ENCODE assay signal across 22 mouse cellular contexts in the genomic region with DNA sequence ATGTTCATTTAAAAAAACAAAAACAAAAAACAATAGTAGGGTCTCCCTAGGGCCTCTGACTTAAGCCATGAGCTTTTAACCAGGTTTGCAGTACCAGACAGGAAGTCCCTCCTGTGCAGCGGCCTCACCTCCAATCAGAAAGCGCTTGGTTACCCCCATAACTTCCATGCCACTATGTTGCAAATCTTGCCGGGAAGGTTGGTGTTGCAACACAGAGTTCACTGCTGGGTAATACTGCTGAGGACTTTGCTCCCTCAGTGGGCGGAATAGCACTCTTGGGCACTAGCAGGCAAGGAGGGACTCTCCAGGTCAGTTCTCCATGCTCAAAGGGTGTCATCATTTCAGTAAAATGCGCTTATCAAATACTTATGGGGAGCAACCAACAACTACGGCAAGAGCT. TPM values are rescaled to one million over a fixed set of nuclear protein-coding genes. Genes with fewer than 3 reads are reported as not detected.
A peak's percentile ranks its signal among the peaks of the same experiment; 100 is the strongest.
DNase-seq lines count a peak whose midpoint lies in the region; ATAC-seq and TF ChIP-seq lines count a peak whose summit lies in the region.
"Had no signal": no experiment of that assay in that cellular context is flagged by ENCODE, and none has a peak within 500 bp of the region (broad histone marks: within the 10 kb centered on the region; RNA-seq: fewer than 3 reads in every experiment).

No protein-coding gene starts in this region.

- peak overlapping the region; percentile 25; the same call in 1 of the 2 replicates for H3K27ac ChIP-seq in liver, adult 2 months (replicated peaks; ENCODE audit: insufficient read depth, low read depth, low read length)
- H3K27ac ChIP-seq in liver, embryonic 12.5 days: no peak overlapping the region
- H3K27ac ChIP-seq: embryonic facial prominence, embryonic 12.5 days; forebrain, embryonic 13.5 days; midbrain, embryonic 13.5 days; neural tube, embryonic 12.5 days; stomach, postnatal 0 days had no signal

- DNase-seq in kidney, adult 11 months: peak; percentile 36
- no peak for DNase-seq in kidney, postnatal 14 days
- DNase-seq in liver, adult 2 months (ENCODE audit: extremely low read depth, low read depth, low spot score): peak; percentile 97
- DNase-seq in kidney, postnatal 36 days: peak; percentile 39 to 47
- DNase-seq in left cerebral cortex, adult 8-10 months (ENCODE audit: low spot score in 2 of 2): no peak
- DNase-seq in urinary bladder, postnatal 10 days (ENCODE audit: low spot score): no peak
- DNase-seq: adrenal gland, adult 2 months; cerebellum, adult 2 months; gastrocnemius, postnatal 14 days; heart, postnatal 4 days; right cerebral cortex, adult 18-20 months; thymus, postnatal 14 days had no signal

- TF ChIP-seq CTCF in liver, adult 2 months (IDR thresholded peaks at IDR 0.05; ENCODE audit: low read depth, low read length): no peak

- H3K36me3 ChIP-seq in liver, adult 2 months (ENCODE audit: control insufficient read depth, insufficient read depth, low read length): no peaks in the 10 kb centered on the region
- no peaks in the 10 kb centered on the region for H3K36me3 ChIP-seq in liver, embryonic 12.5 days
- H3K36me3 ChIP-seq: embryonic facial prominence, embryonic 12.5 days; midbrain, embryonic 13.5 days; neural tube, embryonic 12.5 days had no signal

- no peak for TF ChIP-seq POLR2A in liver, adult 2 months (IDR thresholded peaks at IDR 0.05; ENCODE audit: extremely low read depth, insufficient read depth, low read length)

- WGBS in liver, adult 2 months: 23% methylated on average over 6 of the region's 6 CpGs
- 78% methylated on average over 6 of the region's 6 CpGs for WGBS in liver, embryonic 12.5 days (ENCODE audit: insufficient replicate concordance)

- no peak overlapping the region for H3K9ac ChIP-seq in liver, adult 2 months (ENCODE audit: low read depth, low read length)
- H3K9ac ChIP-seq in liver, embryonic 12.5 days: no peak overlapping the region
- H3K9ac ChIP-seq: embryonic facial prominence, embryonic 12.5 days; forebrain, embryonic 13.5 days; midbrain, embryonic 13.5 days; neural tube, embryonic 12.5 days had no signal

- no peaks in the 10 kb centered on the region for H3K9me3 ChIP-seq in liver, embryonic 12.5 days (replicated peaks)
- H3K9me3 ChIP-seq: embryonic facial prominence, embryonic 12.5 days; forebrain, embryonic 13.5 days; midbrain, embryonic 13.5 days; neural tube, embryonic 12.5 days had no signal

- no peaks in the 10 kb centered on the region for H3K79me2 ChIP-seq in liver, adult 2 months (ENCODE audit: control insufficient read depth, insufficient read depth, low read length)

- no peak overlapping the region for H3K4me3 ChIP-seq in liver, adult 2 months (ENCODE audit: insufficient read depth, low read depth, low read length)
- H3K4me3 ChIP-seq in liver, embryonic 12.5 days: no peak overlapping the region
- H3K4me3 ChIP-seq: embryonic facial prominence, embryonic 12.5 days; erythroblast, embryonic 14.5 days; forebrain, embryonic 13.5 days; midbrain, embryonic 13.5 days; neural tube, embryonic 12.5 days had no signal

- H3K27me3 ChIP-seq in liver, adult 2 months (ENCODE audit: control insufficient read depth, insufficient read depth, low read length): no peaks in the 10 kb centered on the region
- H3K27me3 ChIP-seq in liver, embryonic 12.5 days (replicated peaks): no peaks in the 10 kb centered on the region
- H3K27me3 ChIP-seq: embryonic facial prominence, embryonic 12.5 days; forebrain, embryonic 13.5 days; midbrain, embryonic 13.5 days; neural tube, embryonic 12.5 days had no signal

- no peak for ATAC-seq in liver, embryonic 12.5 days
- peak; percentile 87 for ATAC-seq in megakaryocyte progenitor cell, adult 5-6 weeks (replicated peaks; ENCODE audit: poor library complexity)
- ATAC-seq: forebrain, embryonic 13.5 days; hindbrain, embryonic 16.5 days; lung, postnatal 0 days; midbrain, embryonic 13.5 days had no signal

- no peak overlapping the region for H3K4me2 ChIP-seq in liver, embryonic 12.5 days
- H3K4me2 ChIP-seq: embryonic facial prominence, embryonic 12.5 days; forebrain, embryonic 13.5 days; midbrain, embryonic 13.5 days; neural tube, embryonic 12.5 days had no signal

- no peaks in the 10 kb centered on the region; the same call in 1 of the 2 replicates for H3K4me1 ChIP-seq in liver, adult 2 months (ENCODE audit: control insufficient read depth, insufficient read depth, low read length)
- H3K4me1 ChIP-seq in liver, embryonic 12.5 days: no peaks in the 10 kb centered on the region
- H3K4me1 ChIP-seq: embryonic facial prominence, embryonic 12.5 days; forebrain, embryonic 13.5 days; midbrain, embryonic 13.5 days; neural tube, embryonic 12.5 days had no signal

RNA-seq across cellular contexts. Expression of a gene that starts 18.8 kb away (rescaled TPM):
- total RNA-seq in liver, adult 2 months (2014; rRNA removed): 2.2 and 4.3 TPM in 2 replicates
- 2.7 and 4.0 TPM in 2 replicates for polyA plus RNA-seq in liver, adult 2 months (2012; rRNA removed)
- 1.1 and 1.2 TPM in 2 replicates for polyA plus RNA-seq in liver, embryonic 12.5 days (2016; fragmentation: Nextera tagmentation; extraction: Ambion mirVana)
- 6.1 and 8.3 TPM in 2 replicates for total RNA-seq in megakaryocyte progenitor cell, adult 5-6 weeks (2015)
- total RNA-seq in megakaryocyte progenitor cell, adult 5-6 weeks (2017): 8.5 and 11.6 TPM in 2 replicates
- total RNA-seq in left cerebral cortex, adult 8-10 months (2022): 10 to 100 TPM in 1 of 4 experiments, 1 to 10 TPM in 3; 7.7 to 16.4 (median 8.6) TPM
- polyA plus RNA-seq: erythroblast, embryonic 14.5 days had no signal

RNA-seq across cellular contexts. Expression of a gene that starts 44.8 kb away (rescaled TPM):
- 43.2 and 59.9 TPM in 2 replicates for total RNA-seq in liver, adult 2 months (2014; rRNA removed)
- 50.1 and 59.5 TPM in 2 replicates for polyA plus RNA-seq in liver, adult 2 months (2012; rRNA removed)
- polyA plus RNA-seq in liver, embryonic 12.5 days (2016; fragmentation: Nextera tagmentation; extraction: Ambion mirVana): 25.6 and 27.1 TPM in 2 replicates
- total RNA-seq in megakaryocyte progenitor cell, adult 5-6 weeks (2015): 15.6 and 18.1 TPM in 2 replicates
- total RNA-seq in megakaryocyte progenitor cell, adult 5-6 weeks (2017): 10.5 and 13.5 TPM in 2 replicates
- 10 to 100 TPM; 18.1 to 24.5 (median 23.6) TPM for total RNA-seq in left cerebral cortex, adult 8-10 months (2022)

RNA-seq across cellular contexts. Expression of a gene that starts 48.2 kb away (rescaled TPM):
- total RNA-seq in liver, adult 2 months (2014; rRNA removed): 1.7 and 3.0 TPM in 2 replicates
- 0.14 and 0.38 TPM in 2 replicates for polyA plus RNA-seq in liver, adult 2 months (2012; rRNA removed)
- 4.6 and 7.0 TPM in 2 replicates for polyA plus RNA-seq in liver, embryonic 12.5 days (2016; fragmentation: Nextera tagmentation; extraction: Ambion mirVana)
- 2.7 and 4.5 TPM in 2 replicates for total RNA-seq in megakaryocyte progenitor cell, adult 5-6 weeks (2015)
- 1.8 and 6.0 TPM in 2 replicates for total RNA-seq in megakaryocyte progenitor cell, adult 5-6 weeks (2017)
- 10 to 100 TPM; 52.6 to 67.4 (median 57.2) TPM for total RNA-seq in left cerebral cortex, adult 8-10 months (2022)
- polyA plus RNA-seq: erythroblast, embryonic 14.5 days had no signal

Comparison
In these comparisons a context has a peak if more than half of its experiments do, and no peak if none do; other contexts are left out.
1. DNase-seq: peak in kidney, adult 11 months (single experiment), liver, adult 2 months (single experiment) and kidney, postnatal 36 days (2 of 2); none in kidney, postnatal 14 days (single experiment), left cerebral cortex, adult 8-10 months (0 of 2) and urinary bladder, postnatal 10 days (single experiment).
2. RNA of a gene that starts 48.2 kb away (total RNA-seq): 52.6 to 67.4 TPM in left cerebral cortex, adult 8-10 months; 1.7 to 3.0 TPM in liver, adult 2 months and 1.8 to 6.0 TPM in megakaryocyte progenitor cell, adult 5-6 weeks; every median in the first group is over 4 times any median in the second.